Mouse (Mus musculus): ENCODE data around the gene Gm20388.

The Gm20388 gene

GRCm38 (mm10) chr8:122679325-122679920, 2768.8 kb downstream of the Gm20388 start:
- in situ Hi-C loops (cut with MboI, MseI) = loop anchor here (5.0 kb wide), 1 partner anchor 148 kb away; no protein-coding TSS in a partner anchor

GRCm38 (mm10) chr8:122680171-122680570, 2769.5 kb downstream of the Gm20388 start:
- in situ Hi-C loops (cut with MboI, MseI) = no loop called here

- in situ Hi-C loops (cut with MboI, MseI) = no loop called here
Observed at GRCm38 (mm10) chr8:122682820-122683219, 2772.2 kb downstream of the Gm20388 start.

GRCm38 (mm10) chr8:122685097-122685861, 2774.6 kb downstream of the Gm20388 start:
- in situ Hi-C loops (cut with MboI, MseI) = no loop called here

- in situ Hi-C loops (cut with MboI, MseI) = no loop called here
Observed at GRCm38 (mm10) chr8:122686879-122687278, 2776.2 kb downstream of the Gm20388 start.

- in situ Hi-C loops (cut with MboI, MseI) = no loop called here
Observed at GRCm38 (mm10) chr8:122689315-122689714, 2778.7 kb downstream of the Gm20388 start.

GRCm38 (mm10) chr8:122691018-122691417, 2780.4 kb downstream of the Gm20388 start:
- in situ Hi-C loops (cut with MboI, MseI) = no loop called here

- in situ Hi-C loops (cut with MboI, MseI) = no loop called here
Observed at GRCm38 (mm10) chr8:122692152-122692551, 2781.5 kb downstream of the Gm20388 start.

GRCm38 (mm10) chr8:122695438-122696042, 2784.9 kb downstream of the Gm20388 start:
- in situ Hi-C loops (cut with MboI, MseI) = no loop called here

GRCm38 (mm10) chr8:122697181-122697581, 2786.5 kb downstream of the Gm20388 start:
- in situ Hi-C loops (cut with MboI, MseI) = no loop called here

- in situ Hi-C loops (cut with MboI, MseI) = no loop called here
Observed at GRCm38 (mm10) chr8:122697586-122697985, 2786.9 kb downstream of the Gm20388 start.

GRCm38 (mm10) chr8:122698254-122698768, 2787.7 kb downstream of the Gm20388 start:
- in situ Hi-C loops (cut with MboI, MseI) = no loop called here

- in situ Hi-C loops (cut with MboI, MseI) = no loop called here
Observed at GRCm38 (mm10) chr8:122699005-122699492, 2788.4 kb downstream of the Gm20388 start, which contains the start of gene Cbfa2t3. Gene Cbfa2t3 (minus strand): TSS chr8:122699109.

GRCm38 (mm10) chr8:122700628-122701027, 2790.0 kb downstream of the Gm20388 start:
- in situ Hi-C loops (cut with MboI, MseI) = no loop called here

- in situ Hi-C loops (cut with MboI, MseI) = no loop called here
Observed at GRCm38 (mm10) chr8:122701441-122702185, 2791.0 kb downstream of the Gm20388 start.

GRCm38 (mm10) chr8:122702301-122702941, 2791.8 kb downstream of the Gm20388 start:
- in situ Hi-C loops (cut with MboI, MseI) = no loop called here

GRCm38 (mm10) chr8:122702957-122703356, 2792.3 kb downstream of the Gm20388 start:
- in situ Hi-C loops (cut with MboI, MseI) = no loop called here

GRCm38 (mm10) chr8:122704612-122705011, 2794.0 kb downstream of the Gm20388 start:
- in situ Hi-C loops (cut with MboI, MseI) = no loop called here

- in situ Hi-C loops (cut with MboI, MseI) = no loop called here
Observed at GRCm38 (mm10) chr8:122705901-122706561, 2795.4 kb downstream of the Gm20388 start.

- in situ Hi-C loops (cut with MboI, MseI) = no loop called here
Observed at GRCm38 (mm10) chr8:122707184-122707583, 2796.5 kb downstream of the Gm20388 start.

Data from T-helper 1 cell (primary cell).